Mouse (Mus musculus) gastrocnemius, postnatal 10 days (tissue): ENCODE data around the gene Napa. TPM values are rescaled to one million over a fixed set of nuclear protein-coding genes. Genes with fewer than 3 reads are reported as not detected.

Experiments
- DNase-seq: peaks from one replicate; pipeline ENCODE4 v3.0.0; 2021; ENCODE audit warnings: mixed read lengths
- long read RNA-seq, 2 experiments: library from polyadenylated mRNA; stranded (forward); transcript quantifications; one replicate each; pipeline ENCODE4 v2.0.0; 2021
- total RNA-seq, 2 experiments: library from RNA; stranded (reverse); gene quantifications; 2 replicates each; pipeline ENCODE4 v1.2.3; 2021

The Napa gene
- total RNA-seq: 100 to 1,000 TPM; 123 to 145 TPM
- long read RNA-seq, experiment 1, transcript Napa-201 (11 exons, 2,517 nt): major isoform, 312 of 340 reads
- long read RNA-seq, experiment 1, partial matches to known transcripts: 3 of 340 reads
- long read RNA-seq, experiment 1, other reads (novel, unspliced or antisense): 22 of 340 reads
- long read RNA-seq, experiment 2, transcript Napa-201 (11 exons, 2,517 nt): major isoform, 348 of 373 reads
- long read RNA-seq, experiment 2, partial matches to known transcripts: 6 of 373 reads
- long read RNA-seq, experiment 2, other reads (novel, unspliced or antisense): 17 of 373 reads

- peak; percentile 95 for DNase-seq
These were observed at the start of gene Napa for GRCm38 (mm10) chr7:16098021-16099017. TSS of gene Napa (plus strand) at chr7:16098458.

GRCm38 (mm10) chr7:16048675-16049575 lies 49.3 kb upstream of the Napa start:
- no peak for DNase-seq

- no peak for DNase-seq
These were observed 48.7 kb upstream of the Napa start for GRCm38 (mm10) chr7:16049576-16049915.

- DNase-seq: no peak
These were observed 47.7 kb upstream of the Napa start for GRCm38 (mm10) chr7:16050600-16050999.

- peak; percentile 78 for DNase-seq
These were observed 46.2 kb upstream of the Napa start for GRCm38 (mm10) chr7:16051883-16052595.

- DNase-seq: peak; percentile 93
These were observed 45.6 kb upstream of the Napa start for GRCm38 (mm10) chr7:16052684-16053083.

- DNase-seq: no peak
These were observed 45.2 kb upstream of the Napa start for GRCm38 (mm10) chr7:16053105-16053504.

- DNase-seq: no peak
These were observed 43.3 kb upstream of the Napa start for GRCm38 (mm10) chr7:16054966-16055365.

- no peak for DNase-seq
These were observed 42.6 kb upstream of the Napa start for GRCm38 (mm10) chr7:16055665-16056064.

GRCm38 (mm10) chr7:16056459-16057135 lies 41.7 kb upstream of the Napa start:
- DNase-seq: no peak

GRCm38 (mm10) chr7:16057136-16057534 lies 41.1 kb upstream of the Napa start:
- DNase-seq: no peak

GRCm38 (mm10) chr7:16061219-16062098 lies 36.8 kb upstream of the Napa start, which contains the start of gene Zfp541:
TSS of gene Zfp541 (plus strand) at chr7:16061814.
- DNase-seq: no peak

- no peak for DNase-seq
These were observed 36.2 kb upstream of the Napa start for GRCm38 (mm10) chr7:16062099-16062420.

GRCm38 (mm10) chr7:16063490-16063889 lies 34.8 kb upstream of the Napa start:
- DNase-seq: no peak

GRCm38 (mm10) chr7:16070846-16071245 lies 27.4 kb upstream of the Napa start:
- no peak for DNase-seq

GRCm38 (mm10) chr7:16071906-16072305 lies 26.4 kb upstream of the Napa start:
- no peak for DNase-seq

- DNase-seq: no peak
These were observed 18.3 kb upstream of the Napa start for GRCm38 (mm10) chr7:16079947-16080346.

- DNase-seq: no peak
These were observed 17.7 kb upstream of the Napa start for GRCm38 (mm10) chr7:16080581-16080980.

GRCm38 (mm10) chr7:16083361-16083760 lies 14.9 kb upstream of the Napa start:
- DNase-seq: no peak

GRCm38 (mm10) chr7:16087587-16087986 lies 10.7 kb upstream of the Napa start:
- no peak for DNase-seq
